Mouse (Mus musculus) CH12.LX (cell line): ENCODE measurements at regions not wholly inside any gene's neighbourhood (a gene's known extent, or its start where the extent isn't known, plus 50 kb on each side); places are given as distances from the start of the nearest gene placed in this dataset.

Experiments
- CTCF ChIP-seq, 2 experiments: IDR thresholded peaks in 1 of 2; conservative IDR thresholded peaks in 1 of 2; 2 replicates each; pipeline ENCODE4 v1.5.1; 2011 to 2012; ENCODE audit warnings: low read depth in 2 of 2, low read length in 2 of 2, improper control_type of control experiment in 1 of 2, inconsistent platforms in 1 of 2, mild to moderate bottlenecking in 1 of 2, moderate library complexity in 1 of 2
- HCFC1 ChIP-seq: IDR thresholded peaks from 2 replicates; pipeline ENCODE4 v1.6.1; 2012; ENCODE audit warnings: low read depth, mild to moderate bottlenecking, inconsistent platforms, low read length, improper control_type of control experiment
- MAX ChIP-seq: IDR thresholded peaks from 2 replicates; pipeline ENCODE4 v1.6.1; 2011; ENCODE audit warnings: low read length, improper control_type of control experiment
- MAZ ChIP-seq: IDR thresholded peaks from 2 replicates; pipeline ENCODE4 v1.6.1; 2012; ENCODE audit warnings: low read depth, mild to moderate bottlenecking, inconsistent platforms, low read length, improper control_type of control experiment, moderate library complexity
- NRF1 ChIP-seq: IDR thresholded peaks from 2 replicates; pipeline ENCODE4 v1.6.1; 2014; ENCODE audit warnings: low read depth, mild to moderate bottlenecking, inconsistent platforms, low read length, improper control_type of control experiment, moderate library complexity
- POLR2A ChIP-seq: IDR thresholded peaks from 2 replicates; pipeline ENCODE4 v1.6.1; 2011; ENCODE audit warnings: low read depth, mild to moderate bottlenecking, improper control_type of control experiment, low read length
- RCOR1 ChIP-seq: conservative IDR thresholded peaks from 2 replicates; pipeline ENCODE4 v1.6.1; 2012; ENCODE audit warnings: low read depth, mild to moderate bottlenecking, inconsistent platforms, low read length, improper control_type of control experiment

DNA sequence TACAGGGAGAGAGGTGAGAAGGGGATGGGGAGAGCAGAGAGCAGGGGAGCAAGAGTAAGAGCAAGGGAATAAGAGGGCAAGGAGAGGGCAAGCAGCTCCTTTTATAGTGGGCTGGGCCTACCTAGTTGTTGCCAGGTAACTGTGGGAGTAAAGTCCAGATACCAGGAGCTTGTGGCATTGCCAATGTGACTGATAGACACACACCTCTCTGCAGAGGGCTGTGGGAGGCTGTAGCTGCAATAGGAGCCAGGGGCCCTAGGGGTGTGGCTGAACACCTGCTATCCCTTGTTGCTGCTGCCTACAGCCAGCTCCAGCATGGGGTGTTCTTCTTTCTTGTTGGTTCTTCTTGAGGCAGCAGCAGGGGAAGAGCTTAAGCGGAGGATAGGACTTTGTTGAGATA is 266.8 kb upstream of the Defb41 start:
- TF ChIP-seq MAX (no peak), POLR2A (no peak), MAZ (no peak), HCFC1 (no peak), CTCF (conservative IDR thresholded peaks at IDR 0.05 in 1 of 2, IDR thresholded peaks at IDR 0.05 in 1 of 2; ENCODE audit: low read depth in 2 of 2, low read length in 2 of 2) (no peak), NRF1 (no peak), RCOR1 (no peak)
